Mouse (Mus musculus) limb, embryonic 14.5 days (tissue): ENCODE results near the gene Hoxd12. TPM values are rescaled to one million over a fixed set of nuclear protein-coding genes. Genes with fewer than 3 reads are reported as not detected.

Experiments used
- ATAC-seq: fragments of 200-750 bp; cut with Nextera tagmentation; 2 replicates; pipeline ENCODE4 v1.8.0; 2017; ENCODE audit warnings: low read depth, moderate number of reproducible peaks, moderate TSS enrichment; ENCODE audit not compliant: low FRiP score
- DNase-seq: peaks from one replicate; pipeline ENCODE4 v3.0.0-alpha.2; 2015; ENCODE audit warnings: low spot score
- H3K27ac ChIP-seq: fragments of 300-500 bp; sonication (generic); replicated peaks from 2 replicates; pipeline ENCODE4 v1.5.1; 2014; ENCODE audit warnings: low read depth, mild to moderate bottlenecking, low read length, moderate library complexity, mixed read lengths
- H3K27me3 ChIP-seq: fragments of 300-500 bp; sonication (generic); 2 replicates; pipeline ENCODE4 v1.6.1; 2014; ENCODE audit warnings: low read length, mixed read lengths; ENCODE audit not compliant: control insufficient read depth, insufficient read depth
- H3K36me3 ChIP-seq: fragments of 300-500 bp; sonication (generic); 2 replicates; pipeline ENCODE4 v1.6.1; 2014; ENCODE audit warnings: mild to moderate bottlenecking, low read length, moderate library complexity, mixed read lengths; ENCODE audit not compliant: control insufficient read depth, insufficient read depth
- H3K4me1 ChIP-seq: fragments of 300-500 bp; sonication (generic); 2 replicates; pipeline ENCODE4 v1.6.1; 2014; ENCODE audit warnings: antibody characterized with exemption, low read length, mixed read lengths; ENCODE audit not compliant: control insufficient read depth, insufficient read depth
- H3K4me2 ChIP-seq: fragments of 300-500 bp; sonication (generic); replicated peaks from 2 replicates; pipeline ENCODE4 v1.6.1; 2014; ENCODE audit warnings: low read depth, mild to moderate bottlenecking, low read length, moderate library complexity; ENCODE audit not compliant: severe bottlenecking
- H3K4me3 ChIP-seq: fragments of 300-500 bp; sonication (generic); replicated peaks from 2 replicates; pipeline ENCODE4 v1.5.1; 2014; ENCODE audit warnings: low read length
- H3K9ac ChIP-seq: fragments of 300-500 bp; sonication (generic); 2 replicates; pipeline ENCODE4 v1.6.1; 2014; ENCODE audit warnings: mild to moderate bottlenecking, low read depth, low read length, moderate library complexity; ENCODE audit not compliant: severe bottlenecking
- H3K9me3 ChIP-seq: fragments of 300-500 bp; sonication (generic); 2 replicates; pipeline ENCODE4 v1.6.1; 2016; ENCODE audit warnings: low read length; ENCODE audit not compliant: control insufficient read depth
- POLR2A ChIP-seq: fragments of 200-500 bp; IDR thresholded peaks from 2 replicates; pipeline ENCODE4 v1.8.0; 2012; ENCODE audit warnings: inconsistent platforms, mild to moderate bottlenecking, moderate library complexity, borderline replicate concordance; ENCODE audit not compliant: insufficient read depth, insufficient read length; ENCODE audit errors: extremely low read depth
- WGBS: fragments of 180-500 bp; shearing (Covaris S2); extraction: QIAGEN DNeasy Blood & Tissue Kit; methylation state at CpG from one replicate; pipeline ENCODE4 v1.1.7; 2014; 5-methylcytosine and 5-hydroxymethylcytosine counted together
- polyA plus RNA-seq, 2 experiments: library from polyadenylated mRNA; depleted of rRNA in 1 of 2; stranded (reverse) in 1 of 2; unstranded in 1 of 2; fragments of >200 nt; fragmentation: Nextera tagmentation in 1 of 2; extraction: Ambion mirVana in 1 of 2; gene quantifications; 2 replicates each; pipeline versions ENCODE4 v1.2.1 to v1.2.3; 2012 to 2014

Hoxd12 gene
- polyA plus RNA-seq, 2 experiments, result 38.4 to 43.3 TPM

- DNase-seq, result peak; percentile 71
- 0 out of 2 replicates have a peak, but pooled peaks have one; percentile 29 for ATAC-seq
- Histone ChIP-seq H3K9me3 (no peaks in the 10 kb centered on the region), H3K4me2 (peak within 1 kb of the TSS; percentile 68), H3K36me3 (no peaks in the 10 kb centered on the region), H3K27me3 (peaks cover 95% of the 10 kb centered on the region), H3K27ac (peak within 1 kb of the TSS; percentile 58), H3K4me3 (peak within 1 kb of the TSS; percentile 47), H3K9ac (peak within 1 kb of the TSS; percentile 58), H3K4me1 (peaks cover 5% of the 10 kb centered on the region; the same call in 1 of the 2 replicates)
- TF ChIP-seq POLR2A, result no peak
- WGBS, result 1% methylated on average over 65 of the region's 65 CpGs
Measured at GRCm38 (mm10) chr2:74711721-74712621, 37.2 kb downstream of the Hoxd12 start, which contains the start of the genes Hoxd3 and Hoxd4. Gene Hoxd3 (plus strand): TSS chr2:74711927. Gene Hoxd4 (plus strand): TSS chr2:74711929.

DNA sequence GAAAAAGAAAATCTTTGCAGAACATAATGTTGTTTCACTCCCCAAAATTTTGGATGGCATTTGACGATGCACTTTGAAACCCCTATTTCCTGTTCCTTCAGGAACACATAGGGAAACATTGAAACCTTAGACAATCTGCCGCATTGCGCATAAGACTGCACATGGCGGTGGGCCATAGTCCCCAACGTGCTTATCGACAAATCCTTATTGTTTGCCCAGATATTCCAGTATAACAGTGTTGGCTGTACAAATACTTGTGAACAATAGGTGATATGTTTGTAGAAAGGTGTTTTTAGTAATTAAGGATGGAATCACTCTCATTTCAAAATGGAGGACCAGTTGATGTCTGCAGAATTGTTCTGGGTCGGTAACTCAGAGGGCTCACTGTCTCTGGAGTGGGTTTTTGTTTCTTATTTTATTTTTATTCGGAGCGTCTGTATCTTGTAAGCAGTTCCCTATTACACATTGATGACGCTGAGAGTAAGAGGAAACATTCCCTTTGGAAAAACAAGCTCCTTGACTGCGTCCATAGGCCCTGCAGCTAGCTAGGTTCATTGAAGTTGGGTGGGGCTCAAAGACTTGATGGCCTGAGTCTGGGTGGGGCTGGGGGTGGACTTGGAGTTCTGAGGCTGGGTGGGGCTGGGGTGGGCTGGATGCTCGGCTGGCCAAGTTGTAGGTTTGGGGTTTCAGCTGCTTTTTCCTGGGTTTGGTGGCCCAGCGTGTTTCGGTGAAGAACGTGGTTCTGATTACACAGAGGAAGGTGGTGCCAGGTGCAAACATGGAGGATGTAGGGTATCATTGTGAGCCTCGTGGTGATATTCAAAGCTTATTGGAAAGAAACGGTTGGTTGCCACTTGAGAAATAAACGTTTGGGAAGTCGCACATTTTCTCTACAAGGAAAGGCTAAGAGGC lies 38.7 kb downstream of the Hoxd12 start:
- no peak for DNase-seq

GRCm38 (mm10) chr2:74714156-74714789 lies 39.5 kb downstream of the Hoxd12 start:
- WGBS, result 6% methylated on average over 18 of the region's 18 CpGs
- Histone ChIP-seq H3K4me1 (peaks cover 5% of the 10 kb centered on the region; the same call in 1 of the 2 replicates), H3K4me2 (peak overlapping the region; percentile 48), H3K9ac (no peak overlapping the region), H3K36me3 (no peaks in the 10 kb centered on the region), H3K9me3 (no peaks in the 10 kb centered on the region), H3K4me3 (peak overlapping the region; percentile 7; the same call in 1 of the 2 replicates), H3K27me3 (peaks cover 93% of the 10 kb centered on the region), H3K27ac (no peak overlapping the region)
- ATAC-seq, result no peak
- no peak for TF ChIP-seq POLR2A
- no peak for DNase-seq

More for the DNA sequence above, 38.7 kb downstream of the Hoxd12 start:
- Histone ChIP-seq H3K4me3 (peak overlapping the region; percentile 47), H3K4me1 (peaks cover 5% of the 10 kb centered on the region; the same call in 1 of the 2 replicates), H3K4me2 (peak overlapping the region; percentile 48; the same call in 1 of the 2 replicates), H3K9ac (no peak overlapping the region), H3K27me3 (peaks cover 94% of the 10 kb centered on the region), H3K27ac (no peak overlapping the region), H3K9me3 (no peaks in the 10 kb centered on the region), H3K36me3 (no peaks in the 10 kb centered on the region)
- 7% methylated on average over 19 of the region's 19 CpGs for WGBS
- ATAC-seq, result no peak
- no peak for TF ChIP-seq POLR2A

DNA sequence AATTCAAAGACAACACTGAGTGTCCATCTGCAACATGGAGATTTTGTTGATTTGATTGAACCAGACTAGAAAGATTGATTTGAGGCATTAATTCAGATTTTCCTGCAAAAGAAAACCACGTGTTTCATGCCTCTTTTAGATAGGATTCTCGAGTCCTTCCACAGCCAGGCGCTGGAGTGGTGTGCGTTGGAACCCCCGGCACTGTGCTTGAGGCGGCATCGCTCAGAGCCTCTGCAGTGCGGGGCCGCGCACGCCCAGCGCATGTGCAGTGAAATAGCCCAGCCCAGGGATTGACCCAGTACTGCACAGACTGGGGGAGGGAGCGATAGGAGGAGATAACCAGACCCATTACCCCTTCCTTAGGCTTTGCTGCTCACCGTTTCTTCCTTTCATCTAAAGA lies 40.1 kb downstream of the Hoxd12 start:
- Histone ChIP-seq H3K4me1 (peaks cover 5% of the 10 kb centered on the region; the same call in 1 of the 2 replicates), H3K4me3 (0 out of 2 replicates have a peak overlapping the region, but pooled peaks have one; percentile 7), H3K27ac (no peak overlapping the region), H3K9me3 (no peaks in the 10 kb centered on the region), H3K9ac (no peak overlapping the region), H3K36me3 (no peaks in the 10 kb centered on the region), H3K4me2 (peak overlapping the region; percentile 48), H3K27me3 (peaks cover 92% of the 10 kb centered on the region)
- no peak for TF ChIP-seq POLR2A
- ATAC-seq, result no peak
- DNase-seq, result no peak
- WGBS, result 1% methylated on average over 14 of the region's 14 CpGs
